Mouse (Mus musculus): ENCODE data around the gene Psmc3ip. TPM values are rescaled to one million over a fixed set of nuclear protein-coding genes. Genes with fewer than 3 reads are reported as not detected.
A peak's percentile ranks its signal among the peaks of the same experiment; 100 is the strongest.

The Psmc3ip gene
- total and polyA plus RNA-seq, 2 experiments from 2014 or later = 5.3 to 10.3 TPM

DNA sequence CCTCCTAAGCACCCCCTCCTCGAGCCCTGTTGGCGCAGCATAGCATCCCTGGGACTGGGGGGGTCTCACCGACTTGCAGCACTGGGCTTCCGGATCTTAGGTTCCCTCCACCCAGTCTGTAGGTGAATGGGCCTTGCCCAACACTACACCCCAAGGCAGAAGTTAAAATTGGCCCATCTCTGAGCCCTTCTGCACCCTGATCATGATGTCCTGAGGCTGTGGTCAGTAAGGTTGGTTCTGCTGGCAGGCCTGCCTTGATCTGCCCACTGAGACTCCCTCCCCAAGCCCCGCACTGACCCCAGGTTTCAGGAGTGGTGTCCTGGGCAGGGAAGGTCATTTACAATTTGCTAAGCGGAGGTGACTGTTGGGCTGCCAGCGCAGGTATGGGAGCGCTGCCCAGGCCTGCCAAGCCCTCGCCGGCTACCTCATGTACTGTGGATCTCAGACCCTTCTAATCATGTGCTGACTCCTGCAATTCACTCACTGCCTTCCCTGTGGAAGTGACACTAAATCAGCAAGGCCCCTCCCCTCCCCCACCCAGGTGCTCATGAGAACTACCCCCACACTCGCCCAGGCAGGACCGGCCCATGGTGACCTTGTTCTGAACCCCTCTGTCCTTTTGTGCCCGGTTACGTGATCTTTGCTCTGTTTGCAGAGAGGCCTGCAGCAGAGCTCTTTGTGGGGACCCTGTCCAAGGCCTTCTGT is 32.1 kb downstream of the Psmc3ip start:
- ATAC-seq (ENCODE audit: low FRiP score) = no peak
- no peak for TF ChIP-seq CTCF (IDR thresholded peaks at IDR 0.05)
- no peak for DNase-seq (ENCODE audit: low spot score)
- Histone ChIP-seq H3K4me3 (ENCODE audit: low read depth, low read length) (no peak overlapping the region), H3K9me3 (ENCODE audit: low read length) (no peaks in the 10 kb centered on the region), H3K27ac (ENCODE audit: low read depth, low read length) (no peak overlapping the region), H3K4me1 (ENCODE audit: insufficient read depth, low read length) (no peaks in the 10 kb centered on the region), H3K4me2 (ENCODE audit: low read depth, low read length, poor library complexity, severe bottlenecking) (no peak overlapping the region), H3K9ac (replicated peaks; ENCODE audit: low read length, poor library complexity, severe bottlenecking) (no peak overlapping the region), H3K36me3 (ENCODE audit: insufficient read depth, low read length) (peaks cover 51% of the 10 kb centered on the region), H3K27me3 (ENCODE audit: insufficient read depth, low read length) (no peaks in the 10 kb centered on the region)
- 80% methylated on average over 14 of the region's 14 CpGs for WGBS

DNA sequence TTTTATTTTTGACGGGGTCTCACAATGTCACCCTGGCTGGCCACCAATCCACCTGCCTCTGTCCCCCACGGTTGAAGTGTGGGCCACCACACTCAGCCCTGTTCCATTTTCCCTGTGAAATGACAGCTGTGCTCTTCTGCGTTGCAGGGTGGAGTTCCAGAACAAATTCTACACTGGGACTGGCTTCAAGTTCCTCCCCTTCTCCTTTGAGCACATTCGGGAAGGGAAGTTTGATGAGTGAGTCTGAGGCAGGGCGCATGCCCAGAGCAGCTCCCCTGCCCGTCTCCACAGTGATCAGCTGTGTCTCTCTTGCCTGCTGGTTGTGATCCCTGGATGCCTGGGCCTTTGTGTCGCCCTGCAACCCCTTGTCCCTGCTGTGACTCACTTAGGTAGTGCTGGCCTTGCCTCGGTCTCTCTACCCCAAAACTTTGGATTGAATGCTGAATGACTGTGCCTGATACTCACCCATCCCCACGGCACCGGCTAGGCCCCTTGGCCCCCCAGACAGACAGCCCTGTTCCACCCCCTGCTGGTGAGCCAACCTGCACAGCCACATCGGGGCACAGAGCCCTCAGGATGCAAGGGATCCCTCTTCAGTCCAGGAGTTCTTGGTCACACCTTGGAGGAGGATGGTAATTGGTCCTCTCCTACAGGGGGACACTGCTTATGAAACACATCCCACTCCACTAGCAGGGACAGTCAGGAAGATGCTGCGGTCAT is 32.9 kb downstream of the Psmc3ip start:
- no peak for TF ChIP-seq CTCF (IDR thresholded peaks at IDR 0.05)
- H3K27me3 ChIP-seq (ENCODE audit: insufficient read depth, low read length) = no peaks in the 10 kb centered on the region
- no peaks in the 10 kb centered on the region for H3K4me1 ChIP-seq (ENCODE audit: insufficient read depth, low read length)
- no peak for ATAC-seq (ENCODE audit: low FRiP score)
- H3K27ac ChIP-seq (ENCODE audit: low read depth, low read length) = no peak overlapping the region
- DNase-seq (ENCODE audit: low spot score) = no peak
- no peak overlapping the region for H3K4me2 ChIP-seq (ENCODE audit: low read depth, low read length, poor library complexity, severe bottlenecking)
- H3K9me3 ChIP-seq (ENCODE audit: low read length) = no peaks in the 10 kb centered on the region
- H3K36me3 ChIP-seq (ENCODE audit: insufficient read depth, low read length) = peaks cover 59% of the 10 kb centered on the region
- no peak overlapping the region for H3K9ac ChIP-seq (replicated peaks; ENCODE audit: low read length, poor library complexity, severe bottlenecking)
- H3K4me3 ChIP-seq (ENCODE audit: low read depth, low read length) = no peak overlapping the region
- 73% methylated on average over 12 of the region's 12 CpGs for WGBS

DNA sequence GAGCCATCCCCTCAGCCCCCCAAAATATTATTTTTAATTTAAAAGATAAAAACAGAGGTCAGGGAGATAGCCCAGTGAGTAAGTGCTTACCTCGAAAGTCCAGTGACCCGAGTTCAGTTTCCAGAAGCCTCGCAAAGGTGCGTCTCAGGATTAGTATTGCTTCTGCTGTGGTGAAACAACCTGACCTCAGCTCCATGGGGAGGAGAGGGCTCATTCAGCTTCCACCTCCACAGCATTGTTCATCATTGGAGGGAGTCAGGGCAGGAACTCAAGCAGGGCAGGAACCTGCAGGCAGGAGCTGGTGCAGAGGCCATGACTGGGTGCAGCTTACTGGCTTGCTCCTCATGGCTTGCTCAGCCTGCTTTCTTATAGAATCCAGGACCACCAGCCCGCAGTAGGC is 34.2 kb downstream of the Psmc3ip start:
- H3K4me2 ChIP-seq (ENCODE audit: low read depth, low read length, poor library complexity, severe bottlenecking) = no peak overlapping the region
- DNase-seq (ENCODE audit: low spot score) (no peak), ATAC-seq (ENCODE audit: low FRiP score) (no peak)
- peaks cover 71% of the 10 kb centered on the region for H3K36me3 ChIP-seq (ENCODE audit: insufficient read depth, low read length)
- 95% methylated on average over 5 of the region's 5 CpGs for WGBS
- no peak overlapping the region for H3K27ac ChIP-seq (ENCODE audit: low read depth, low read length)
- H3K4me1 ChIP-seq (ENCODE audit: insufficient read depth, low read length) = no peaks in the 10 kb centered on the region
- no peaks in the 10 kb centered on the region for H3K27me3 ChIP-seq (ENCODE audit: insufficient read depth, low read length)
- H3K9me3 ChIP-seq (ENCODE audit: low read length) = no peaks in the 10 kb centered on the region
- H3K9ac ChIP-seq (replicated peaks; ENCODE audit: low read length, poor library complexity, severe bottlenecking) = no peak overlapping the region
- no peak overlapping the region for H3K4me3 ChIP-seq (ENCODE audit: low read depth, low read length)
- TF ChIP-seq CTCF (IDR thresholded peaks at IDR 0.05) = no peak

DNA sequence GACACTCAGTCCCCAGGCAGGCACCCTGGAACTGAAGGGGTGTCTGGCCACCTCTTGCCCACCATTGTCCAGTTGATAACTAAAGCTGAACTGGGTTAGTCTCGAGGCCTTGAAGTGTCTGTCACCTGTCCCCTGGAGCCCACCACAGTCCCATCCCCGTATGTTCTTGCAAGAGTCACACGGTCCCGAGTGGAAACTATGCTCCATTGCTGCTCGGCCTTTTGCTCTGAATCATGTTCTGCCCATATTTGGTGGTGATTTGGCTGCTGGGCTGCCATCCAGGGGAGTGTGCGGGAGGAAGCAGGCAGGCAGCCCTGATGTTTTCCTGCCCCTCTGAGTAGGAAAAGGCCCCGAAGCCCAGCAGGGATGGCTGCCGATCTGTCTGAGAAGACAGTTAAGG is 35.1 kb downstream of the Psmc3ip start:
- DNase-seq (ENCODE audit: low spot score) = no peak
- WGBS = 67% methylated on average over 8 of the region's 8 CpGs

DNA sequence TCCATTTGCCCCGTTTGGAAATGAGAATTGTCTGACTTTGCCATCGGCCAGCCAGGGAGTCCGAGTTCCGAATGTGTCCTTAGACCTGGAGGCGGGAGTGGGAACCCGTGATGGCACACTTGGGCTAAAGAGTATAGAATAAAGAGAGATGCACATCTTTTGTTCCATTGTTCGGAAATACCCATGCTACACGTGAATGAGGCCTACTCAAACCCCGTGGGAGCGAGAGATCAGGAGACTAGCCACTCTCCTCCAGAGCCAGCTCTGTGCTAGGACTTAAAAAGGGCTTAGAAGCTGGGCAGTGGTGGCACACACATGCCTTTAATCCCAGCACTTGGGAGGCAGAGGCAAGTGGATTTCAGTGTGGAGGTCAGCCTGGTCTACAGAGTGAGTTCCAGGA is 35.8 kb downstream of the Psmc3ip start:
- Histone ChIP-seq H3K4me3 (ENCODE audit: low read depth, low read length) (no peak overlapping the region), H3K9me3 (ENCODE audit: low read length) (no peaks in the 10 kb centered on the region), H3K27me3 (ENCODE audit: insufficient read depth, low read length) (no peaks in the 10 kb centered on the region), H3K27ac (ENCODE audit: low read depth, low read length) (peak overlapping the region; percentile 57), H3K36me3 (ENCODE audit: insufficient read depth, low read length) (peaks cover 82% of the 10 kb centered on the region), H3K9ac (replicated peaks; ENCODE audit: low read length, poor library complexity, severe bottlenecking) (no peak overlapping the region), H3K4me2 (ENCODE audit: low read depth, low read length, poor library complexity, severe bottlenecking) (no peak overlapping the region), H3K4me1 (ENCODE audit: insufficient read depth, low read length) (no peaks in the 10 kb centered on the region)
- DNase-seq (ENCODE audit: low spot score) (no peak), ATAC-seq (ENCODE audit: low FRiP score) (no peak)
- TF ChIP-seq CTCF (IDR thresholded peaks at IDR 0.05) = no peak
- 70% methylated on average over 10 of the region's 10 CpGs for WGBS

More for the DNA sequence above, 35.1 kb downstream of the Psmc3ip start:
- peak overlapping the region; percentile 57; the same call in 1 of the 2 replicates for H3K27ac ChIP-seq (ENCODE audit: low read depth, low read length)
- no peak overlapping the region for H3K4me2 ChIP-seq (ENCODE audit: low read depth, low read length, poor library complexity, severe bottlenecking)
- no peaks in the 10 kb centered on the region for H3K9me3 ChIP-seq (ENCODE audit: low read length)
- no peaks in the 10 kb centered on the region for H3K4me1 ChIP-seq (ENCODE audit: insufficient read depth, low read length)
- no peak for TF ChIP-seq CTCF (IDR thresholded peaks at IDR 0.05)
- H3K4me3 ChIP-seq (ENCODE audit: low read depth, low read length) = no peak overlapping the region
- peaks cover 78% of the 10 kb centered on the region for H3K36me3 ChIP-seq (ENCODE audit: insufficient read depth, low read length)
- H3K27me3 ChIP-seq (ENCODE audit: insufficient read depth, low read length) = no peaks in the 10 kb centered on the region
- ATAC-seq (ENCODE audit: low FRiP score) = no peak
- H3K9ac ChIP-seq (replicated peaks; ENCODE audit: low read length, poor library complexity, severe bottlenecking) = 0 out of 2 replicates have a peak overlapping the region, but pooled peaks have one; percentile 19

DNA sequence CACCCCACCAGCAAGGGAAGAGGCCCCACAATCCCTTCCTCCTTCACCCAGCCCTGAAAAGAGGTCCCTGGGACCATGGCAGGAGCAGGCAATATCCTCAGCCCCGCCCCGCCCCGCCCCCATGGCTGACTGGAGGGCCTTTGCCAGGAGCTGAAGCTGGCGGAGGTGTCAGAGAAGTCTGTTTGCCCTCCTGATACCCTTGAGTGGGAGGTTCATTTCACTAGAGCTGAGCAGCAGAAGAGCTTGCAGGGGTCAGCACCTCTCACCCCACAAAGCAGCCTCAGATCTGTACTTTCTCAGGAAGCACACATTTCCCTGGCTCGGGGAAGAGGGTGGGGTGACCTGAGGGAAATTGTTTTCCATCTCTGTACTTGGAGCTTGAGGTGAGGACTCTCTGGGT is 36.5 kb downstream of the Psmc3ip start:
- no peaks in the 10 kb centered on the region for H3K4me1 ChIP-seq (ENCODE audit: insufficient read depth, low read length)
- WGBS = 84% methylated on average over 5 of the region's 5 CpGs
- H3K27ac ChIP-seq (ENCODE audit: low read depth, low read length) = no peak overlapping the region
- ATAC-seq (ENCODE audit: low FRiP score) (no peak), DNase-seq (ENCODE audit: low spot score) (no peak)
- H3K4me2 ChIP-seq (ENCODE audit: low read depth, low read length, poor library complexity, severe bottlenecking) = no peak overlapping the region
- no peak for TF ChIP-seq CTCF (IDR thresholded peaks at IDR 0.05)
- H3K4me3 ChIP-seq (ENCODE audit: low read depth, low read length) = no peak overlapping the region
- no peaks in the 10 kb centered on the region for H3K27me3 ChIP-seq (ENCODE audit: insufficient read depth, low read length)
- peaks cover 85% of the 10 kb centered on the region for H3K36me3 ChIP-seq (ENCODE audit: insufficient read depth, low read length)
- H3K9me3 ChIP-seq (ENCODE audit: low read length) = no peaks in the 10 kb centered on the region
- H3K9ac ChIP-seq (replicated peaks; ENCODE audit: low read length, poor library complexity, severe bottlenecking) = no peak overlapping the region

Data from midbrain, postnatal 0 days (tissue).